Mouse (Mus musculus) thymus, postnatal 14 days (tissue): ENCODE results near the gene Ptprt.
"Not testable (repeated sequence)": the region's sequence is repeated elsewhere in the genome, so short reads cannot be mapped to it uniquely, and the experiment has no call there.

ENCODE experiments used
- DNase-seq: peaks from one replicate; pipeline ENCODE4 v3.0.0; 2021

Gene Ptprt

DNA sequence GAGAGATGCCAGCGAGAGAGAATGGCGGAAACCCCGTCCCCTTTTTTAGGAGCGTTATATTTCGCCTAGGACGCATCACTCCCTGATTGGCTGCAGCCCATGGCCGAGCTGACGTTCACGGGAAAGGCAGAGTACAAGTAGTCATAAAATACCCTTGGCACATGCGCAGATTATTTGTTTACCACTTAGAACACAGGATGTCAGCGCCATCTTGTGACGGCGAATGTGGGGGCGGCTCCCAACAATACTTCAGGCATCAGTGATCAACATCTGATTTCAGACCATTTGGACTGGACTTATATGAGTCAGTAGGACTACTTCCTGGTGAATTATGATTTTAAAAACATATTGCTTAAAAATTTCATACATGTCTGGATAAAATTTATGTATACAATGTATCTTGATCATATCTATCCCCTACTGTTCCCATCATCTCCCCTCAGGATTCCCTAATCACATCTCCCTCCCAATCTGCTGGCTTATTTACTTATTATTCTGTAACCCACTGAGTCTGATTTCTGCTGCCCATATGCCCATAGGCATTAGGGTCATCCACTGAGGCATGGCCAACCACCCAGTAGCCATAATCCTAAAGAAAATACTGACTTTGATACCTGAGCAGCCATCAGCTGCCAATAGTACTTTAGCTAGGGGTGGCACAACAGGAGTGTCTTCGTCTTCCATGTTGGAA, 1148.9 kb downstream of the Ptprt start:
- not testable (repeated sequence) for DNase-seq

- no peak for DNase-seq
These were observed 1149.7 kb downstream of the Ptprt start for GRCm38 (mm10) chr2:161511101-161511759.

DNA sequence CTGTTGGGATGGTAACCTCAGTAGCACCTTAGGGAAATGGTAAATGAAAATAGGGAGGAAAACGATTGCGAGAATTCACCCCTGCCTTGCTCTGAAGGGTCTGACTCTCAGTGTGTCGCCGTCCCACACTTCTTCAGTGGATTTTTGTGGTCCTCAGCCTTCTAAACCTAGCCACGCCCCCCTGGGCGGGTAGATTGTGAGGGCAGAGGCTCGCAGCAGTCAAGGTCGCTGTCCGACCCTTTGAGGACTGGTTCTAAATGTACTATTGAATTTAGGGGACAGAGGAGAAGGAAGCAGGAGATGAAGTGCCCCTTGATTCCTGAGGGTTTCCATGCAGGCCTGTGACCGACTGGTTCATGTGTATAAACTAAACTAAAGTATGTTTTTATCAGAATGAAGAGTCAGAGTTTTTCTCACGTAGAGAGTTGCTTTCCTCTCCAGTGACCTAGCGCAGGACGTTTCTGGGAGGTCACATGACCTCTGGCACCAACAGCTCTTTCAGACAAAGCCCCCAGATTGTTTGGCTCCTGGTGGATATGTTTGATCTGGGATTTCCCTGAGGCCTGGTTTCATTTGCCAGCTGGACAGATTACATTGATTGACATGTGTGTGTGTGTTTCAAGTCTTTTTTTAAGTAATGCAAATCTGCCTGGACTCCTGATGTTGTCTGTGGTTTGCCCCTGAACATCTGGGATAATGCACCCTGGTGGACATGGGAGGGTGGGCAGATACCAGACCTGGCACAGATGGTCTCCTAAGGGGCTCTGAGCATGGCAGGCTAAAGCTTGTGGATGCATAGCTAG, 1161.6 kb downstream of the Ptprt start:
- no peak for DNase-seq

DNA sequence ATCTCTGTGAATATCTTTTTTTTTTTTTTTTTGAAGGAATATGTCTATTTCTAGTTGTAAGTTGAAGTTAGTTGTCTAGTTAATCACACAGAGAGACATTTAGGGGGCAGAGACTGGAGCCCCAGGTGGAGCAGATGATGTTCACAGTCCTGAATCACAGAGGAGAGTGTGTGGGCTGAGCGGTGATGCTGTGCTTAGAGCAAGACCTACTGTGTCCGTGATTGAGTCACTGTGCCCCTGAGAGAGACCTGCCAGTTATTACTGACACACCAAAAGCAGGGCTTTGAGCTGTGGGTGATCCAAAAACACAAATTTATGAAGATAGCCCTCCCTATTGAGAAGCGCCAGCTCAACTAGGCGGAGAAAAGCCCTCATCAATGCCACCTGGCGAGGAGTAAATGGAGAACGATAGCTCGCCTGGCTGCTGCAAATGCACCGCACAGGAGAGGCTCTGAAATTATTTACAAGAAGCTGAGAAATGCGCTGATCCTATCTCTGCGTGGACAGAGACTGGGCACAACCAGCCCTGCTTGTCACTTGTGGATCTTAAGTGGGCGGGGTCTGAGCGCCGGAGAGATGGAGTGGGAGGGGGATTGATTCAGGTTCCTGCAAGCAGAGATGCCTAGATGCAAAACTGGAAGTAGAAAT, 1162.4 kb downstream of the Ptprt start:
- no peak for DNase-seq

- DNase-seq, result no peak
These were observed 1179.2 kb downstream of the Ptprt start for GRCm38 (mm10) chr2:161481741-161482140.

DNA sequence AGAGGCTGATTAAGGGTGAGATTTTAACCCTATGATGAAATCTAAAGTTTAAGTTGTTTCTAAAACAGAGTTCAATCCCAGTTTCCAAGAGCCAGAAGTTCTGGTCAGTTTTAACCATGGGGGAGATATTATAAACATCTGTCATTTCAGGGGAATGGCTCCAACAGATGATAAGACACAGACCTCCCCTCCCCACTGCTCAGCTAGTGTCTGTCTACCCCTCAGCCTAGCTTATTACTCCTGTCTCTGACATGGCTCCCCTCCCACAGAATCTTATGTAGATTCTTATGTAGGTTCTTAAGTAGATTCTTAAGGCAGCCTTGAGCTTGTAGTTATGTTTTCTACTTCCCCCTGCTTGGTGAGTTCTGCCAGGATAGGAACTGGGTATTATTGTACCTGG, 1180.5 kb downstream of the Ptprt start:
- no peak for DNase-seq
